Mouse (Mus musculus) megakaryocyte, embryonic 14.5 days (primary cell): Measurements from ENCODE around the gene Tsc22d2. TPM values are rescaled to one million over a fixed set of nuclear protein-coding genes. Genes with fewer than 3 reads are reported as not detected.
A peak's percentile ranks its signal among the peaks of the same experiment; 100 is the strongest.

Source experiments
- H3K27me3 ChIP-seq: replicated peaks from 2 replicates; pipeline ENCODE3; 2012; ENCODE audit warnings: inconsistent platforms
- H3K36me3 ChIP-seq: replicated peaks from 2 replicates; pipeline ENCODE3; 2012; ENCODE audit warnings: low read length, inconsistent platforms, mixed read lengths
- H3K4me1 ChIP-seq: 2 replicates; pipeline ENCODE4 v1.6.1; 2012; ENCODE audit warnings: inconsistent platforms
- H3K4me3 ChIP-seq: replicated peaks from 2 replicates; pipeline ENCODE3; 2012; ENCODE audit warnings: moderate library complexity, mild to moderate bottlenecking, inconsistent platforms
- H3K9me3 ChIP-seq: 2 replicates; pipeline ENCODE4 v1.6.1; 2012; ENCODE audit warnings: inconsistent platforms
- FLI1 ChIP-seq: IDR thresholded peaks from 2 replicates; pipeline ENCODE4 v1.6.1; 2012; ENCODE audit warnings: low read length, inconsistent platforms, mixed read lengths
- GATA1 ChIP-seq: IDR thresholded peaks from 3 replicates; pipeline ENCODE4 v1.6.1; 2012; ENCODE audit warnings: mixed read lengths, low read length, inconsistent platforms, borderline replicate concordance
- polyA plus RNA-seq: library from polyadenylated mRNA; stranded (reverse); fragments of >175 nt; gene quantifications from 2 replicates; pipeline ENCODE4 v1.2.3, GENCODE M21; 2012; ENCODE audit warnings: low replicate concordance; ENCODE audit not compliant: insufficient read depth

The Tsc22d2 gene
- polyA plus RNA-seq, 1 experiment = 8.0 TPM

- H3K36me3 ChIP-seq = no peaks in the 10 kb centered on the region
- TF ChIP-seq FLI1 (no peak), GATA1 (no peak)
- no peaks in the 10 kb centered on the region for H3K9me3 ChIP-seq
- H3K4me3 ChIP-seq = no peak overlapping the region
- peaks cover under 1% of the 10 kb centered on the region; the same call in 1 of the 2 replicates for H3K4me1 ChIP-seq
- H3K27me3 ChIP-seq = no peaks in the 10 kb centered on the region
Measured at GRCm38 (mm10) chr3:58478755-58479455, 64.4 kb downstream of the Tsc22d2 start.

- H3K4me1 ChIP-seq = peaks cover 7% of the 10 kb centered on the region
- no peaks in the 10 kb centered on the region for H3K27me3 ChIP-seq
- H3K9me3 ChIP-seq = peaks cover 7% of the 10 kb centered on the region; the same call in 1 of the 2 replicates
- no peak overlapping the region for H3K4me3 ChIP-seq
- no peak for TF ChIP-seq GATA1
- no peak for TF ChIP-seq FLI1
- H3K36me3 ChIP-seq = no peaks in the 10 kb centered on the region
Measured at GRCm38 (mm10) chr3:58485883-58486282, 71.4 kb downstream of the Tsc22d2 start.

- peaks cover 7% of the 10 kb centered on the region for H3K4me1 ChIP-seq
- no peaks in the 10 kb centered on the region for H3K36me3 ChIP-seq
- H3K27me3 ChIP-seq = no peaks in the 10 kb centered on the region
- no peak overlapping the region for H3K4me3 ChIP-seq
- no peak for TF ChIP-seq GATA1
- no peak for TF ChIP-seq FLI1
- peaks cover 7% of the 10 kb centered on the region; the same call in 1 of the 2 replicates for H3K9me3 ChIP-seq
Measured at GRCm38 (mm10) chr3:58487121-58487520, 72.6 kb downstream of the Tsc22d2 start.

GRCm38 (mm10) chr3:58487999-58488775 is 73.7 kb downstream of the Tsc22d2 start:
- H3K27me3 ChIP-seq = no peaks in the 10 kb centered on the region
- H3K4me3 ChIP-seq = peak overlapping the region; percentile 31
- TF ChIP-seq GATA1 = no peak
- no peak for TF ChIP-seq FLI1

GRCm38 (mm10) chr3:58490787-58491186 is 76.3 kb downstream of the Tsc22d2 start:
- Histone ChIP-seq H3K4me1 (peaks cover 10% of the 10 kb centered on the region), H3K36me3 (no peaks in the 10 kb centered on the region), H3K27me3 (no peaks in the 10 kb centered on the region), H3K9me3 (peaks cover 6% of the 10 kb centered on the region; the same call in 1 of the 2 replicates), H3K4me3 (no peak overlapping the region)
- no peak for TF ChIP-seq GATA1
- no peak for TF ChIP-seq FLI1

More at GRCm38 (mm10) chr3:58487999-58488775, 73.7 kb downstream of the Tsc22d2 start:
- H3K9me3 ChIP-seq = peaks cover 7% of the 10 kb centered on the region; the same call in 1 of the 2 replicates
- H3K4me1 ChIP-seq = peaks cover 8% of the 10 kb centered on the region
- no peaks in the 10 kb centered on the region for H3K36me3 ChIP-seq

- TF ChIP-seq FLI1 (no peak), GATA1 (no peak)
- Histone ChIP-seq H3K4me3 (no peak overlapping the region), H3K9me3 (no peaks in the 10 kb centered on the region), H3K27me3 (no peaks in the 10 kb centered on the region), H3K36me3 (no peaks in the 10 kb centered on the region), H3K4me1 (peaks cover 6% of the 10 kb centered on the region)
Measured at GRCm38 (mm10) chr3:58493621-58494020, 79.1 kb downstream of the Tsc22d2 start.

- Histone ChIP-seq H3K36me3 (no peaks in the 10 kb centered on the region), H3K4me3 (peak overlapping the region; percentile 28), H3K9me3 (no peaks in the 10 kb centered on the region), H3K4me1 (peaks cover 27% of the 10 kb centered on the region), H3K27me3 (no peaks in the 10 kb centered on the region)
- TF ChIP-seq FLI1 = no peak
- TF ChIP-seq GATA1 = no peak
Measured at GRCm38 (mm10) chr3:58501961-58502360, 87.4 kb downstream of the Tsc22d2 start.

- TF ChIP-seq GATA1 (no peak), FLI1 (no peak)
- H3K4me1 ChIP-seq = peaks cover 38% of the 10 kb centered on the region
Measured at GRCm38 (mm10) chr3:58503720-58504333, 89.3 kb downstream of the Tsc22d2 start.

GRCm38 (mm10) chr3:58504676-58505075 is 90.2 kb downstream of the Tsc22d2 start:
- TF ChIP-seq GATA1 (no peak), FLI1 (no peak)
- peaks cover 38% of the 10 kb centered on the region for H3K4me1 ChIP-seq
- H3K27me3 ChIP-seq = no peaks in the 10 kb centered on the region
- no peaks in the 10 kb centered on the region for H3K36me3 ChIP-seq
- no peaks in the 10 kb centered on the region for H3K9me3 ChIP-seq
- no peak overlapping the region for H3K4me3 ChIP-seq

More at GRCm38 (mm10) chr3:58503720-58504333, 89.3 kb downstream of the Tsc22d2 start:
- Histone ChIP-seq H3K36me3 (no peaks in the 10 kb centered on the region), H3K9me3 (no peaks in the 10 kb centered on the region), H3K27me3 (no peaks in the 10 kb centered on the region), H3K4me3 (no peak overlapping the region)
